Mouse (Mus musculus) yolk sac, embryonic 10.5 days (tissue): Measurements from ENCODE around the gene Abcc12.

Source experiments
- DNase-seq: peaks from one replicate; pipeline ENCODE4 v3.0.0-alpha.2; 2017; ENCODE audit warnings: low spot score

Abcc12 gene

DNA sequence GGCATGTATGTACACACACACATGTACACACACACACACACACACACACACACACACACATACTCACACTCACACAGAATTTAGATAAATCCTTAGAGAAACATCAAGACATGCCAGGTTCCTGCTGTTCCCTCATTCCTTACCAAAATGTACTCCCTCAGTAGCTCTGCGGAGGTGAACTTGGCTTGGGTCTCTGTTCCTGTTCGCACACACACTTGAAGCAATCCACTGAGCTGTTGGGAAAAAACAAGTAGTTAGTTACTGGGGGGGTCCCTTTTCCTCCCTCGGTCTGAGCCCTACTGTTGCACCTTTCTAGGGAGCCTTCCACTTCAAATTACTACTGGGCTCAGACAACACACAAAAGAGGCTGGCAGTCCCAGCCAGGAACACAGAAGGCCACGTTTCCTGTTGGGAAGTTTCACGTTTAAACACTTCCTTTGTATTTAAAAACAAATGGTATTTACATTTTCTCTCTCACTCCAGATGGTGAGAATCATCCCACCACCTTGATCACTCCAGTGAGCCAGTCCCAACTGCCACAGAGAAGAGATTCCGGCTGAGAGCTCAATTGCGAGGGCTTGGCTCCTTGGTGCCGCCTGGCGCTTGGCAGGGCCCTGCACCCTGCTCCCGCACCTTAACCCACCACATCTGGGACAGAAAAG, 68.2 kb downstream of the Abcc12 start:
- DNase-seq, result no peak

DNA sequence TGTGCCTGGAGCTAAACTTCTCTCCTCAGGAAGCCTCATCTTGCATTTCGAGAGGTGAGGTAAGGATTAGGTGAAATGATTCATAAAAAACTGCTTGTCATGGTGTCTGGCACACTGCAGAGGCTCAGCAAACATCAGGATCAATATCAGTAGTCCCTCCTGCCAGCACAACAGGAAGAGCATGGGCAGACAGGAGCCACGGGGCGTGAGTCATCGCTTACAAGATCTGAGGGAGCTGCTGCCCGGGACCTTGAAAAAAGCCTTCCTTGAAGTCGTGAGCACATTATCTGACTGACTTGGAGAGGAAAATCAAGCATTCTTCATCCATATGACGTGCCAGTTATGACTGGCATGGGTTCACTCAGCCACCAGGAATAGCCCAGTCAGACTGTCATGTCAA, 79.1 kb downstream of the Abcc12 start:
- no peak for DNase-seq

DNA sequence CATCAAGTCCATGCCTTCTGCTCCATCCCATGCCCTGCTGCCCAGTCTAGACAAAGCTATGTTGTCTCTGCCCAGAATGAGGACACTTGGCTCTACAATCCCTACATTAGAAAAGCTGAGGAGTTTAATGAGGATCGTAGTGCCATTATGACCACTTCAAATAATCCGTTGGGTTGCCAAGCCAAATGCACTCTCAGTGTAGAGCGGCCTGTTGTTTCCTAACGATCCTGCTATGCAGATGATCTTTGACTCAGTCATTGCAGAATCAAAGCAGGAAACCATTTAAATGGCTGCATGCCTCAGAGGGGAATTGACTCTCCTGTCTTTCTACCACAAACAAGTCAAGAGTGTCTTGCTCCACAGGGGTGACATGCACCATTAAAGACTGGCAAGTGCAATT, 85.4 kb downstream of the Abcc12 start:
- no peak for DNase-seq

DNA sequence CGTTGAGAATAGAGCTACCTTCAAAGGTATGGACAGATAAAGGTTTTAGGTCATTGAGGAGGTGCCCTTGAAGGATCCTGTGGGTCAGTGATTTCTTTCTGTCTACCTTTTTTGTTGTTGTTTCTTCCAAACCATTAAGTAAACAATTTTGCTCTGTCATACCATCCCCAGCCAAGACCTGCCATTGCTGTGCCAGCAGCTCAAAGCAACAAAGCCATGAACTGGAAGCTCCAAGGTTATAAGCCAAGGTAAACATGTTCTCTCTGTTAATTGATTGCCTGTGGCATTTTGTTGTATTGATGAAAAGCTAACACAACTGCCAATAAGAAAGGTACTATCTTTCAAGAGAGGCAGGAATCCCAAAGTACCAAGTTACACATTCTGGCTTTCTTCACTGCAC, 86.6 kb downstream of the Abcc12 start:
- DNase-seq, result no peak

DNA sequence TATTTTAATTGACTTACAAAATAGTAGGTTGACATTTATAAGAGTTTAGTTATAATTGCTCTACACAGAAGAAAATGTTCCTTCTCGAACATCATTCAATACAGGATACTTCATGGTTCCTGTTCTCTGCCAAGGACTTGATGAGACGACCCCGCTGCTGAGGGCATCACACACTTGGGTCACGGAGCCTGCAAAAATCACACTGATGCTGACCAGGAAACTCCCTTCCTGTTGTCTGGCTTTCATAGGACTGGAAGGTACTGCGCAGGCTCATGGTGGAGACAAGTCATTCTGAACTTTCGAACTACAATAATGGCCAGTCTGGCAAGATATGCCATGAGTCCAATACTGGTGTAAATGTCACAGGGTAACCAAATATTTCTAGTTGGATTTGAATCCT, 95.1 kb downstream of the Abcc12 start:
- DNase-seq, result no peak

DNA sequence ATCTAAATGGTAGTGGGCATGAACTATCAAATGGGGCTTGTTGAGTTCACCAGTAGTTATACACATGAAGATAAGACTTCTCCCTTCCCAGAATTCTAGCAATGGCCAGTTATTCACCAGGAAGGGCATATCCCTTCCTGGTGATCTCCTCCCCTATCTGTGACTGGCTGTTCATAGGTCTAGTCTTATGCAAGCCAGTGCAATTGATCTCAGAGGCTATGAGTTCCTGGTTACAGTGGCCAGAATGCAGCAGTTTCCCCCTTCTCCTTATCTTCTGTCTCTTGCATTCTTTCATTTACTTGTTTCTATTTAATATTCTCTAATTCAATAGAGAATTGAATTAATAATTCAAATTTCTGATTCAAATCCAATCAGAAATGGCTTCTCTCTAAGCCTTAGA, 96.2 kb downstream of the Abcc12 start:
- DNase-seq, result no peak

DNA sequence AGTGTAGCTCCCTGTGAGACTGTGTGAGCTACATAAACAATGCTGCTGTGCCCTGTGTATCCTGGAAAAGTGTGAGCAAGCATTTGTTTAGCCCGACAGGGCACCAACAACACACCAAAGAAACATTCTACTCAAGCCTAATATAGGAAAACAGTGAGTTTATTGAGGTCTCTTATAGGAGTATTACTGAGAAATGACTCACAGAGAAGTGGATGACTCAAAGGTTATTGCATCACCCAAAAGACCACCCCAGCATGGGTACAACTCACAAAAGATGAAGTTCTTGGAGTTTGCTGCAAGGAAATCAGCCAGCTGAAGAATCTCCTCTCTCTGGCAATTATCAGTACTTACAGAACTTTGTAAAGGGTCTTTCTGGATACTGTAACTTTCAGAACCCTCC, 98.4 kb downstream of the Abcc12 start:
- DNase-seq, result no peak

DNA sequence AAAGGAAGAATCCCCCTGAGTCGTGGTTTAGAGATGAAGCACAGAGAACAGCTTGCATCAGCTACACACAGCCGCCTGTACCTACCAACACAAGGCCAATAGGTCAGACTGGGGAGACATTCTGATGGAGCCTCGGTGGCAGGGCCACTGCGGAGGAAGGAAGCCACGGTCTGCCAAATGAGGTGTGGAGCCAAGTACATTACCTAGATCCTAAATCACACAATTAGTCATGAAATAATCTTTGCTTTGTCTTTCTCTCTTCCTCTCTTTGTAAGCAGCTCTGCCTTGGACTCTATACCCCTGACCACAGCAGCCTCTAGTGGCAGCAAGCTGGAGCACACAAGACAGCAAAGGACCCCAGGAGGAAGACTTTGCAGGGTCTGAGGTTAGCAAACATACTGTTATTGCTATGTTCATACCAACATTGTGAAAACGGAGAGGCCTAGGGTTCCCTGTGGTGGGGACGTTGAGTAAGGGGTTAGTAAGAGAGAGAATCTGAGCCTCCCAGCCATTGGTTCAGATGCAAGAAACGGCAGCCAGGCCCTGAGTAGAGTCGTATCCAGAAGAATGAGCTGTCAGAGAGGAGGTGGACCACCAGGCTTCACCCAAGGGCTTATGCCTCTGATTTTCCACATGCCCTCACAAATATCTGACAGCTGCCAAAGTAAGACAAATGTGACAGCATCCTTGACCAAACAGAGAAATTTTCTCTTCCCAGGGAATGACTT, 104.6 kb downstream of the Abcc12 start:
- DNase-seq, result no peak

DNA sequence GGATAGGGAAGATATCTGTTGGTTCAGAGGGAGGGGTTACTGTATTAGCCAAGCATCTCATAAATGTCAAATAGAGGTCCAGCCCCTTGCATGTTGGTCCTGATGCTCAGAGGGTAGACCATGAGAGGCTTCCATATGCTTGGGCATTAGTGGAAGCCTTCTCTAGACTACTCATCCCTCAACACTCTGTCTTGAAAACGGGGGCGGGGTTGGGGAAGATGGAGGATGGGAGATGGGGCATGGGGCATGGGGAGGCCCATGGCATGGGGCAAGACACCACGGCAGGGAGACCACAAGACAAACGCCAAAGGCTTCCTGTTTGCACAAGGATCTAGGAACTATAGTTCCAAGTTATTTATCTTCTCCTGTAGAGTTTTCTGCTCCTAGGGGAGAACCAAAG, 106.0 kb downstream of the Abcc12 start:
- no peak for DNase-seq

DNA sequence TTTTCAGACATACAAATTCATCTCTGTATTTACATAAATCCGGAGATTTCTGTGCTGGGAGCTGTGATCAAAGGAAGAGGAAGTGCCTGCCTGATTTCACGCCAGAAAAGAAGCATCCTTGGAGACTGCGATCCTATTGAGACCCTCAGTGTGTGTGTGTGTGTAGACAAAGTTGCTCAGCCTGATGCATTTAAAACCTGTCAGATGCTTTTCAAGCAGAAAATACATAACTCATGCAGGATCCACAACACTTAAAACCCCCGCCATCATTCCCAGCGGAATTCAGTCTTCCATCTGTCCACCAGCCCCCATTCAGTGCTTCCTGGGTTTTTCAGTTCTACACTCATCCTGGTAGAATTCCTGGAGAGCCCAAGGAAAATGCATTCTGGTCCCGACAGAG, 107.4 kb downstream of the Abcc12 start:
- DNase-seq, result no peak

DNA sequence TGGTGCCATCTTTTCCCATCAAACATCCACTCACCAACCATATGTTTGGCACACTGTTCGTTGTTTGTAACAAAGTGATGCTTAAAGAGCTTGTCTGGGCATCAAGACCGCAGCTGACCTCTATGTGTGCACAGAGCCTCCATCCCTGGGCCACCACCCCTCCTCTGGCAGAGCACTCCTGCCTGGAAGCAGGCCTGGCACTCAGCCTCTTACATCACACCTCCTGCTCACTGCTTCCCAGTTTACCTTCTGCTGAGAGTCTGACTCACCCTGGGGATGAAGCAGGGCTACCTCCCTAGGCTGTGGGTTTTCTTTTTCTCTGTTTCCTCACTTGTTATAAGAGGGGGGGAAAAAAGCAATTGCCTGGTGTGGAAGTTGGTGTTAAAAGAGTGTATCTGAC, 109.8 kb downstream of the Abcc12 start:
- no peak for DNase-seq

DNA sequence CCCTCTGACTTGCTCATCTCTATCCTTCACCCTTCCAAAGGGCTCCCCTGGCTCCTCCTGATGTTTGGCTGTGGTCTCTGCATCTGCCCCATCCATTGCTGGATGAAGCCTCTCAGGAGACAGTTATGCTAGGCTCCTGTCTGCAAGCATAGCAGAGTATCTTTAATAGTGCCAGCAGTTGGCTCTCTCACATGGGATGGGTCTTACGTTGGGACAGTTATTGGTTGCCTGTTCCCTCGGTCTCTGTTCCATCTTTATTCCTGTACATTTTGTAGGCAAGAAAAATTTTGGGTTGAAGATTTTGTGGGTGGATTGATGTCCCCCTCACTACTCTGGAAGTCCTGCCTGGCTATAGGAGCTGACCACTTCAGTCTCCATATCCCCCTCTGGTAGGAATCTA, 117.3 kb downstream of the Abcc12 start:
- no peak for DNase-seq

DNA sequence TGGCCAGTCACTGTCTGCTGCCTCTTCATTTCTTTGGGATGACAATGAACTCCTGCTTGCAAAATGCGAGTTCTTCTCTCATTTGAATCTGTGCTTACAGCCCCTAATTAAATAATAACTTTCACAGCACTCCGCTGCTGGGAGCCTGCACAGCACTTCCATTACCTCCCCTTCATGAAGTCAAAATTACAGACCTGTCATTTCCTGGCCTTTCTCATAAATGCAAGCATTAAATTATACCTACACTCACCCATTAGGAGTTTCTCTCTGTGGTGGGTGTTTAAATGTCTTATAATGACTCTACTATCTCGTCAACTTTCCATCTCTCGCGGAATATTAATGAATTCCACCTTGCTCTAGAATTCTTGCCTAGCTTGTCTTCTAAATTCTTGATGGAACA, 120.1 kb downstream of the Abcc12 start:
- DNase-seq, result no peak

DNA sequence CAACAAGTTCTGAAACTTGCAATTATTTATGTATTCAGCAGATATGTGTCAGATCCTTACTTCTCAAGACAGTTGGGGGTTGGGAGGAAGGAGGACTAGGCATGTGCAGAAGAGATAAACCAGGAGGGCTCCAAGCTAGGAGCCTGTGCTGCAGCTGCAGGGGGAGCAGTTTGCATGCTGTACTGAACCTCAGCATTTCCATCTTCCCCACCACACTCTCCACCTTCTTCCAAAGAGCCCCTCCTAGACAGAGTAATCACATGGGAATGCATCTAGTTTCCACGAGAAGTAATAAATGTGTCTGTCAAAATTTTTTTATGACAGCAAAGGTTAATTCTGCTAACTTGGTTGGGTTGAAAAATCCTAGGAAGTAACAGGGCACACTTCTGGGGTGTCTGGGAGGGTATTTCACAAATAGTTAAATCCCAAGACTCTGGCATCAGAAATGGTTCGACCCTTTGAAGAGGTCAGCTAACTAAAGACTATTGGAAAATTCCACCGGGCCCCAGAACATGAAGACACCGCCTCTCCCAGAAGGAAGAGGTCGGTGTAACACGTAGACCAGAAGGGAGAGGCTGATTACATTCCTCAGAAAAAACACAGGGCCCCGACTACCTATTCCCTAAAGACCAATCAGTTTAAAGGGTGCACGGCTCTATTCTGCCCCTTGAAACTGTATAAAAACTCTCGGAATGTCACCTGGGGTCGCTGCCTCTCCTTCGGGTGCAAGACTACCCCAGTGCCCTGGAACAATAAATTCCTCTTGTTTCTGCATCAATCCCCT, 126.6 kb downstream of the Abcc12 start:
- no peak for DNase-seq

DNA sequence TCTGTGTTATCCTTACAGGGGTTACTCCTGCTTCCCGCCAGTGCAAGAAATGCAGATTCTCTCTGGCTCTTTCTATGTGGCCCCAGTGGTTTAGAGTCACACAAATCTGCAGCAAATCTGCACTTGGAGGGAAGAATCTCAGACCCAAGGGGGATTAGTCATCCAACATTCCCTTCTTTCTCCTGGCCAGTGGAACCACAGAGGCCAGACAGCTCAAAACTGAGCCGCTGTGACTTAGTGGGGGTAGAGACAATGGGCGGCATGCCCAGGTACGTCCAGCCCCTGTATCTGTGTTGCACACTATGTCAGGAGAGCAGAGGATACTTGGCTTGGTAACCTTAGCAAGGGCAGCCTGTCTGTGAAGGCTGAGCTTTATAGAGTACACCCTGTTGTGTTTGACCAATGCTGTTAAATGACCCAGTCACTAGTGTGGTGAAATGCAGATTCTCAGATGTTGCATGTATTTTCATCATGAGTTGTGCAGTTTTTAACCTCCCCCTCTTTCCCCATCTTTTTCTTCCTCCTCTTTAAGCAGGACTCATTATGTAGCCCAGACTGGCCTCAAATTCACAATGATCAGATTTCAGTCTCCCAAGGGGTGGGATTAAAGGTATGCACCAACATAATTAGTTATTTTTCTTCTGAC, 130.5 kb downstream of the Abcc12 start:
- no peak for DNase-seq

DNA sequence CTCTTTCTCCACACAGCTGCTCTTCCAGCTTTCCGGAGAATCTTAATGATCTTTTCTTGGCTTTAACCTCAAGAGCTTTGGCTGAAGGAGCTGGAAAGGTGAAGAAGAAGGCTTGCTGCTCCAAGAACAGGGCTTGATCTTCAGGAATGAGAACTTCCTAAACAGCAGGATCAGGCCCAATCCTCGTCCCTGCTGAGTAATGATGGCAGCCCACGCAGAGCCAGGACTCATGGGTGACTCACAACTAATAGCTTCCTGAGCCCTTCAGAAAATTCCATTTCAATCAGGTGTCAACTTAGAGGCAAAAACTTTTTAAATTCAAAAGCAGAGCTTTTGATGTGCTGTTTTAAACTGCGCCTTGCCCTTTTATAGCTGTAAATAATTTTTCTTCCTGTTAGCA, 135.0 kb downstream of the Abcc12 start:
- DNase-seq, result no peak

DNA sequence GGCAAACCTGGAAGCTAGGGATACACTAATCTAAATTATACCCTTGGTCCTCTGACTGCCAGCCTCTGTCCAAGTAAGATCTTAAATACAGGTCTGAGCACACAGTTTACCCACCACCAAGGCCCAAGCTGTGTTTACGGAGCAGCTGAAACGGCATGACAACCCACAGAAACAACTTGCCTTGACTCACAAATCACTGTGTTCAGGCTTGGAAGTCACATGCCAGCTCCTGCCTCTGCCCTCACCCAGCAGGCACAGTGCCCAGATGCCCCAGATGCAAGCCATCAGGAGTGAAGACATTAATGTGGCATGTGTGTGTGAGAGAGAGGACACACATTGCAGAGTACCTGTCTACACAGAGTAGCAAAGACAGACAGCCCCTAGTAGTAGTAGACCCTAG, 136.7 kb downstream of the Abcc12 start:
- no peak for DNase-seq

DNA sequence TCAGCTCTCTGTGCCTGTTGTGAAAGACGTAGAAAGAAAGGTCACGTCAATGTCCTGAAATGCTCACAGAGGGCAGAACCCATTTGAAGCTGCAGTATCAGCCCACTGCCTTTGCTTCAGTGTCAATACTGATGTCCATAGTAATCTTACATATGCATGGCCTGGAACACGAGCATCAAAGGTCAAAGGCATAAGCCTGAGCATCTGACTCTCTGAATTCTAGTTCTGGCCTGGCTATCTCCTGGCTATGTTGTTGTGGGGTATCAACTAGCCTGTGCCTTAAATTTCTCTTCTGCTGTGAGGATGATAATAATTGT, 141.5 kb downstream of the Abcc12 start:
- DNase-seq, result no peak

DNA sequence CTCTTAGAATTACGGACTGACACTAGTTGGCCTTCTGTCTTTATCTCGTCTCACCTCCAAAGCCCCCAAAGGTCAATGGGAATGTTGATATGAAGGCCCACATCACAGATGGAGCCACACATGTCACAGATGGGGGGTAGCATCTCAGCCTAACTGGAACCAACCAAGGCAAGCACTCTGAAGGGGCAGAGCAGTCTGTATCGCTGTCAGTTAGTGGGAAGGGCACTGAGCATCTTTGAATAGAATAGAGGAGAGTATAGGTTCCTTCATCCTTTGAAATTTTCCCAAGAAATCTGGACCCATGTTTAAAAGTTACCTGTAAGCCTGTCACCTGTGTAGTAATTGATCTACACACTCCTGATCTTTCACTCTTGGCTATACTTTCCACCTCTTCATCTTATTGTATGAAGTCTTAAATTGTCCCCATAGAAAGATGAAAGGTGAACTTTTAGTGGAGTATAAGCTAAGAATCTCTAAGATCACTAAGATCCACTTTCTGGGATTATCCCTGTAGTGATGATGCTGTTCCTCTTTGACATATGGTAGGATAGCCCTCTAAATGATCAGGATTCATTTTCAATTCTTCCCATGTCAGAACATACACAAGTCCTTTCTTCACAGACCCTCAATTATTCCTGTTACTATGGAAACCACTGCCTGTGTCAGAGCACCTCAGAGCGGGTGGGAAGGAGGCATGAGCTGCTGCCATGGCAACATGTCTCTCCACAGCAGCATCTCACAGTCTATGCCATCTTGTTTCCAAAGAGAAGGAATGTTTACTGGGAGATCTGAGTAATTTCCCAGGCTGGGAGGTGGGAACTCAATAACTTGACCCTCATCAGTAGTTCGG, 142.1 kb downstream of the Abcc12 start:
- no peak for DNase-seq

DNA sequence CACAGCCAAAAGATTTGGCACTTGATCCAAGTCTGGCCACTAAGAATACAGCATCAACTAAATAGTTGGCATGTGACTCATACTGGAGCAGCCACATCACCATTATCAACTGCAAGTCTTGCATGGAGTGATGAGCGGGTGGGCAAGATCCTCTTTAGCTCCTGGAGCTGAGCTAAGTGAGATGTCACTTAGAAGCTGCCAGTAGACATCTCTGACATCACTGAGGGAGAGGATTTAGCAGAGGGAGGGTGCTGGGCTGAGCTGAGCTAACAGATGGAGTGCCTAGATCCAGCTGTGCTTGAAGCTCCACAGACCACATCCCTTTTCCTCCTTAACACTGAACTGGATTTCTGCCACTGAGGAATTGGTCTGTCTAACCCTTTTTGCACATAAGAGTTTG, 143.1 kb downstream of the Abcc12 start:
- DNase-seq, result no peak
